Mouse (Mus musculus): ENCODE results near the gene Stac3.

GRCm38 (mm10) chr10:127514111-127514698 is 12.7 kb downstream of the Stac3 start:
- TF ChIP-seq ZC3H11A (IDR thresholded peaks at IDR 0.05; ENCODE audit: borderline replicate concordance, low read depth, low read length), result no peak
- TF ChIP-seq CHD2 (IDR thresholded peaks at IDR 0.05; ENCODE audit: low read depth, low read length), result no peak
